8 mouse cellular contexts compared by ENCODE assay signal in genomic region chr1:185741034-185741890, GRCm38 (mm10).
A peak's percentile ranks its signal among the peaks of the same experiment; 100 is the strongest.
DNase-seq lines count a peak whose midpoint lies in the region; ATAC-seq lines count a peak whose summit lies in the region.

No protein-coding gene starts in this region.

- ATAC-seq in heart, embryonic 13.5 days (ENCODE audit: extremely low read depth, insufficient number of reproducible peaks, low FRiP score, low TSS enrichment), result no peak

- peaks cover 13% of the 10 kb centered on the region for H3K4me1 ChIP-seq in heart, embryonic 13.5 days

- no peaks in the 10 kb centered on the region for H3K27me3 ChIP-seq in heart, embryonic 13.5 days (replicated peaks)

- DNase-seq in heart, postnatal 14 days, result no peak
- DNase-seq in right cerebral cortex, adult 18-20 months, result peak; percentile 8
- DNase-seq in right cerebral cortex, postnatal 36 days (ENCODE audit: low spot score in 2 of 2), result no peak
- peak; percentile 6 to 14 for DNase-seq in frontal cortex, postnatal 36 days (ENCODE audit: low spot score in 2 of 2)
- DNase-seq in right cerebral cortex, postnatal 4 days, result peak; percentile 29
- DNase-seq in B cell, adult 2 months, result no peak
- no peak for DNase-seq in spleen, postnatal 14 days (ENCODE audit: low spot score in 2 of 2)

- WGBS in heart, embryonic 13.5 days, result 50% methylated on average over 11 of the region's 11 CpGs

- no peaks in the 10 kb centered on the region for H3K36me3 ChIP-seq in heart, embryonic 13.5 days

- H3K9ac ChIP-seq in heart, embryonic 13.5 days, result no peak overlapping the region

- H3K27ac ChIP-seq in heart, embryonic 13.5 days (replicated peaks), result 0 out of 2 replicates have a peak overlapping the region, but pooled peaks have one; percentile 25

- intact Hi-C loops in heart, postnatal 14 days (cut with DNase I), result no loop called here

- no peak overlapping the region for H3K4me2 ChIP-seq in heart, embryonic 13.5 days

- H3K4me3 ChIP-seq in heart, embryonic 13.5 days, result no peak overlapping the region

- H3K9me3 ChIP-seq in heart, embryonic 13.5 days, result no peaks in the 10 kb centered on the region

Comparison
In these comparisons a context has a peak if more than half of its experiments do, and no peak if none do; other contexts are left out.
1. DNase-seq: peak in right cerebral cortex, adult 18-20 months (single experiment), frontal cortex, postnatal 36 days (2 of 2) and right cerebral cortex, postnatal 4 days (single experiment); none in heart, postnatal 14 days (0 of 2), right cerebral cortex, postnatal 36 days (0 of 2), B cell, adult 2 months (0 of 2) and spleen, postnatal 14 days (0 of 2).